Mouse (Mus musculus) liver, embryonic 14.5 days (tissue): ENCODE results near the gene Gm5737.

Experiments
- CTCF ChIP-seq: IDR thresholded peaks from 2 replicates; pipeline ENCODE4 v1.5.1; 2016; ENCODE audit warnings: antibody characterized with exemption, low read depth, control low read depth
- EP300 ChIP-seq: IDR thresholded peaks from 2 replicates; pipeline ENCODE4 v1.6.1; 2016; ENCODE audit warnings: antibody characterized with exemption, low read depth

DNA sequence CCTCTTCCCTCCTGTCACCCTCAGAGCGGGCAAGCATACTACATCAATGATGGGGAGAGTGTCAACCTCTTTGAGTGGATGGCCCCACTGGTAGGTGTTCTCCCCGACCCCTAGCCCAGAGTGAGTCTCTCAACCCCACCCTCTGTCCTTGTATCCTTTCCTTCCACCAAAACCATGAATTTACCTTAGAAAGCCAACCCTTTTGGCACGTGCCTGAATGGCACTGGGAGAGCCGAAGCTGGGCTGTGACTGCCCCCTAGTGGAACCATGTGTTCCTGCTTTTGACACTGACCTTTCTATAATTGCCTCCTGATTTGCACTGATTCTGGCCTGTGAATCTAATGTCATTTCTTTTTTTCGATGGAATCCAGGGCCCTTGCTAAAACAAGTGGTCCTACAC, 11.1 kb downstream of the Gm5737 start:
- TF ChIP-seq CTCF (peak; percentile 95), EP300 (no peak)
